Mouse (Mus musculus): ENCODE data around the gene S100a6. TPM values are rescaled to one million over a fixed set of nuclear protein-coding genes. Genes with fewer than 3 reads are reported as not detected.

S100a6 gene
- polyA plus RNA-seq, 1 experiment from 2014 or later = 84.2 TPM

DNA sequence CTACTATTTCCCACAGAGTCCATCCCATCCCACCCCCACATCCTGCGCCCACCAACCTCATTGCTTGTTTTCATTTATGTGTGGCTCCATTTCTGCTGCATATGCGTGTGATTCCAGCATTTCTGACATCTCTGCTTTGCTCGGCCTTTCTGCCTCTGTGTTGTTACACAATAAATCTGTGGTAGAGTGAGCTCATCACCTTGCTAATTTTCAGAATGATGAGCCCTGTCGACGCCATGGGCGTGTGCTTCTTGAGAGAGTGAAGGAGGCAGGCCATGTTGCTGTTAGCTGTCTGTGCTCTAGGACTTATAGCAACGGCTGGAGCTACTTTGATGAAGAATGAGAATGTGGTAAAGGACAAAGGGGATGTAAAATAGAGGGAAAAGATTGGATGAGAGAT, 28.3 kb downstream of the S100a6 start:
- H3K9me3 ChIP-seq (ENCODE audit: low read depth, low read length) = no peaks in the 10 kb centered on the region
- no peak for ATAC-seq (ENCODE audit: insufficient read depth)
- no peaks in the 10 kb centered on the region for H3K36me3 ChIP-seq (ENCODE audit: insufficient read depth)
- no peak overlapping the region for H3K27ac ChIP-seq (ENCODE audit: low read depth)
- H3K4me3 ChIP-seq (ENCODE audit: low read depth, low read length) = no peak overlapping the region
- H3K9ac ChIP-seq = no peak overlapping the region
- H3K4me1 ChIP-seq (ENCODE audit: insufficient read depth) = no peaks in the 10 kb centered on the region
- WGBS = 72% methylated on average over 7 of the region's 7 CpGs
- no peaks in the 10 kb centered on the region for H3K27me3 ChIP-seq (ENCODE audit: insufficient read depth, low read length)
- no peak for DNase-seq
- no peak for TF ChIP-seq CTCF (IDR thresholded peaks at IDR 0.05; ENCODE audit: low read depth)
- H3K4me2 ChIP-seq = no peak overlapping the region

DNA sequence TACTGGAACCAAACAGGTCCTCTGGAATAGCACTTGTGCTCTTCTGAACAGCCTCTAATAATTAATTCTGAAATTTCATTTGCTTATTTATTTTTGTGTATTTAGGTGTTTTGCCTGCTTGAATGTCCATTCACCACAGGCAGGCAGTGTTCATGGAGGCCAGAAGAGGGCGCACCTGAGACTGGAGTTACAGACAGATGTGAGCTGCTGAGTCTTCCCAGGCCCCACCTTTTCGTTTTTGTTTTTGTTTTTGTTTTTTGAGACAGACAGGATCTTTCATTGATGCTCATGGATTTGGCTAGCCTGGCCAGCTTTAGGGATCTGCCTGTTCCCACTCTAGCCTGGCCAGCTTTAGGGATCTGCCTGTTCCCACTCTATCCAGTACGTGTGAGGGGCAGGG, 31.5 kb downstream of the S100a6 start:
- H3K27ac ChIP-seq (ENCODE audit: low read depth) = no peak overlapping the region
- H3K4me1 ChIP-seq (ENCODE audit: insufficient read depth) = no peaks in the 10 kb centered on the region
- peak; percentile 58 for TF ChIP-seq CTCF (IDR thresholded peaks at IDR 0.05; ENCODE audit: low read depth)
- no peak for ATAC-seq (ENCODE audit: insufficient read depth)
- no peak overlapping the region for H3K4me3 ChIP-seq (ENCODE audit: low read depth, low read length)
- H3K27me3 ChIP-seq (ENCODE audit: insufficient read depth, low read length) = no peaks in the 10 kb centered on the region
- no peak overlapping the region for H3K4me2 ChIP-seq
- no peaks in the 10 kb centered on the region for H3K36me3 ChIP-seq (ENCODE audit: insufficient read depth)
- no peaks in the 10 kb centered on the region for H3K9me3 ChIP-seq (ENCODE audit: low read depth, low read length)
- WGBS = 54% methylated on average over 3 of the region's 3 CpGs
- peak; percentile 26 for DNase-seq
- no peak overlapping the region for H3K9ac ChIP-seq

DNA sequence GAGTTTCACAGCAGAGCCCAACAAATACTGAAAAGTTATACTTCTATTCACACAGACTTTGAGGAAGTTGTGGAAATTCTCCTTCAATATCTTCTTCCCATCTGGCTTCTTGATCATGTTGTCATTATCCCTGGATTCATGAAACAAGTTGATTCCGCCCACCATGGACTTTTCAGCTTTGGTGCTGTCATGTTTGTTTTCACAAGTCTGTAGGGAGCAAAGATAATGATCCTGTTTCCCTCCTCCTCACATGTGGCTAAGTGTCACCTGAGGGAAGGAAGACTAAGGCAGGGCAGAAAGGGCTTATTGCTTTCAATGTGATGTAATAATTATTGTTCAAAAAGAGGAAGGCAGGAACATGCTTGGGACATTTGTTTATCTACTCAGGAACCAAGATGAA, 34.6 kb downstream of the S100a6 start:
- Histone ChIP-seq H3K4me3 (ENCODE audit: low read depth, low read length) (no peak overlapping the region), H3K27ac (ENCODE audit: low read depth) (no peak overlapping the region), H3K36me3 (ENCODE audit: insufficient read depth) (no peaks in the 10 kb centered on the region), H3K4me2 (no peak overlapping the region), H3K9me3 (ENCODE audit: low read depth, low read length) (no peaks in the 10 kb centered on the region), H3K27me3 (ENCODE audit: insufficient read depth, low read length) (no peaks in the 10 kb centered on the region), H3K9ac (no peak overlapping the region), H3K4me1 (ENCODE audit: insufficient read depth) (no peaks in the 10 kb centered on the region)
- DNase-seq = no peak
- TF ChIP-seq CTCF (IDR thresholded peaks at IDR 0.05; ENCODE audit: low read depth) = no peak
- 55% methylated on average over 1 of the region's 1 CpGs for WGBS
- ATAC-seq (ENCODE audit: insufficient read depth) = no peak

DNA sequence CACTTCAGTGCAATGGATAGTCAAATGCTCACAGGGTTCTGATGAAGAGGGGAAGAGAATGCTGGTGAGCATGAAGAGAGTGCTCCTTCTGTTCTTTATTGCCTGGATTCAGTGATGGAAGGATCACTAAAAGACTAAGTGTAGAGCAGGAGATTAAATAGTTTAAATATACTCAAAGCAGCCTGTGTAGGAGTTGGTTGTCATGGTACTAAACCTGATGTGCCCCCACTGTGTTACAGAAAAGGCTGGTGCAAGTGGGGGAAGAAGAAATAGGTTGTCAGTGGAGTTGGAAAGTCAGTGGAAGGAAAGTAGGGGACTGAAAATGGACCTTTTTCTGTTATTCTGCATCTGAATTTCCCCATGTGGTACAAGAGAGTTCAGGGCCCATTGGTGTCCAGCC, 36.3 kb downstream of the S100a6 start:
- Histone ChIP-seq H3K27me3 (ENCODE audit: insufficient read depth, low read length) (no peaks in the 10 kb centered on the region), H3K9me3 (ENCODE audit: low read depth, low read length) (no peaks in the 10 kb centered on the region), H3K4me3 (ENCODE audit: low read depth, low read length) (no peak overlapping the region), H3K4me2 (no peak overlapping the region), H3K9ac (no peak overlapping the region), H3K4me1 (ENCODE audit: insufficient read depth) (no peaks in the 10 kb centered on the region), H3K36me3 (ENCODE audit: insufficient read depth) (no peaks in the 10 kb centered on the region), H3K27ac (ENCODE audit: low read depth) (no peak overlapping the region)
- no peak for TF ChIP-seq CTCF (IDR thresholded peaks at IDR 0.05; ENCODE audit: low read depth)
- ATAC-seq (ENCODE audit: insufficient read depth) = no peak
- no peak for DNase-seq

DNA sequence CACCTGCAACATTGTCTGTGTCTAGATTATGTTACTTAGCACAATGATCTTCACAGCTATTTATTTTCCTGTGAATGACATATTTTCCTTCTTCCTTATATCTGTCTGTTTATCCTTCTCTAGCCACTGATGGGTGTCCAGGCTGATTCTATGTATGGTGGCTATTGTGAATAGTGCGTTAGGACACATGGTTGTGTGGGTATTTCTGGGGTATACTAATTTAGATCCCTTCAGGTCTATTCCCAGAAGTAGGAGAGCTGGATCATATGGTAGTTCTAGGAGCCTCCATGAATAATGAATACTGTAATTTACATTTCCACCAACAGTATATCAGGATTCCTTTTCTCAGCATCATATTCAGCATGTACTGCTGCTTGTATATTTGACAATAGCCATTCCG, 37.1 kb downstream of the S100a6 start:
- H3K9ac ChIP-seq = no peak overlapping the region
- H3K36me3 ChIP-seq (ENCODE audit: insufficient read depth) = no peaks in the 10 kb centered on the region
- no peaks in the 10 kb centered on the region for H3K27me3 ChIP-seq (ENCODE audit: insufficient read depth, low read length)
- WGBS = 93% methylated on average over 2 of the region's 2 CpGs
- no peaks in the 10 kb centered on the region for H3K4me1 ChIP-seq (ENCODE audit: insufficient read depth)
- DNase-seq = no peak
- H3K9me3 ChIP-seq (ENCODE audit: low read depth, low read length) = no peaks in the 10 kb centered on the region
- ATAC-seq (ENCODE audit: insufficient read depth) = no peak
- no peak for TF ChIP-seq CTCF (IDR thresholded peaks at IDR 0.05; ENCODE audit: low read depth)
- H3K4me2 ChIP-seq = no peak overlapping the region
- no peak overlapping the region for H3K4me3 ChIP-seq (ENCODE audit: low read depth, low read length)
- H3K27ac ChIP-seq (ENCODE audit: low read depth) = no peak overlapping the region

DNA sequence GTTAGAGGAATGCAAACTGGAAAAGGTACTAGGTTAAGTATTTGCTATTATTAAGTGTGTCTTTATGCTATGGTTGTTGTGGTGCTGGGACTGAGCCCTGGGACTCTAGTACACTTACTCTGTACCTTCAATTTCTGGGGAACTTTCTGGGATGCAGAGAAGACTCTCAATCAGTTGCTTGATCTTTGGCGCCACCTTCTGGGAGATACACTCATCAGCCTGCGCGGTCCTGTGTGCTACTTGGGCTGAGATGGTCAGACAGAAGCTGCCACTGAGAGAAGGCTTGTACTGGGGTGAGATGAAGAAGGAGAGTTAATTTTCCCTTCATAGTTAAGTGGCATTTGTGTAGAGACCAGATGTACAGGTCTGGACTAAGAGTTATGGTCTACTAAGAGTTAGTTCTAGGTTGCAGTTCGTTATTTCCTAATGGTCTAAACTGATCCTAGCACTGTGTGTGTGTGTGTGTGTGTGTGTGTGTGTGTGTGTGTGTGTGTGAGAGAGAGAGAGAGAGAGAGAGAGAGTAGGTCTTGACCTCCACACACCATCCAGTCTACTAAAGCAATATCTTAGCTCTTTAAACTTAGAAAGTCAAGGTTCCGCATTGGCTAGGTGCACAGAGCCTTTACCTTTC, 40.3 kb downstream of the S100a6 start:
- Histone ChIP-seq H3K4me3 (ENCODE audit: low read depth, low read length) (no peak overlapping the region), H3K27me3 (ENCODE audit: insufficient read depth, low read length) (no peaks in the 10 kb centered on the region), H3K9me3 (ENCODE audit: low read depth, low read length) (no peaks in the 10 kb centered on the region), H3K4me2 (no peak overlapping the region), H3K4me1 (ENCODE audit: insufficient read depth) (no peaks in the 10 kb centered on the region), H3K36me3 (ENCODE audit: insufficient read depth) (no peaks in the 10 kb centered on the region), H3K9ac (no peak overlapping the region), H3K27ac (ENCODE audit: low read depth) (no peak overlapping the region)
- peak; percentile 80 for ATAC-seq (ENCODE audit: insufficient read depth)
- peak; percentile 93 for DNase-seq
- WGBS = 34% methylated on average over 5 of the region's 5 CpGs
- TF ChIP-seq CTCF (IDR thresholded peaks at IDR 0.05; ENCODE audit: low read depth) = peak; percentile 84

DNA sequence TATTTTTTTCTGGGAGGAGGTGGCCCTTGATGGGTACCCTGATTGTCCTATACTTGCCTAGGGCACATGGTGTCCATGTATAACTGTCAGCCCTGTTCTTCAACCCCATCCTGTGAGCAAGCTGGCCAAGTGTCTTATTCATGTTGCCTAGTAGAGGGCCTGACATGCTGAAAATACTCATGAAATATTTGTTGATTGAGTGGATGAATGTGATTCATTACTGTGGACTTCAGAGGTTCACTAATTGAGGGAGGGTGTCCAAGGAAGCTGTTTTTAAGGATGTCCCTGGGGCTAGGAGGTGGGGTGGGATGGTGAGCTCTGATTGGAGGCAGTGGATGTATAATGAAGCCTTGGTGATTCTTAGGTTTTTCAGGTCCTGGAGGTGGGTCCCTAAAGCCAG, 41.0 kb downstream of the S100a6 start, which contains the start of gene S100a7a:
S100a7a (plus strand) TSS at position 301 of the 400 bp plus-strand sequence.
- Histone ChIP-seq H3K4me3 (ENCODE audit: low read depth, low read length) (no peak within 1 kb of the TSS), H3K36me3 (ENCODE audit: insufficient read depth) (no peaks in the 10 kb centered on the region), H3K27ac (ENCODE audit: low read depth) (no peak within 1 kb of the TSS), H3K9me3 (ENCODE audit: low read depth, low read length) (no peaks in the 10 kb centered on the region), H3K4me2 (no peak within 1 kb of the TSS), H3K9ac (no peak within 1 kb of the TSS), H3K4me1 (ENCODE audit: insufficient read depth) (no peaks in the 10 kb centered on the region), H3K27me3 (ENCODE audit: insufficient read depth, low read length) (no peaks in the 10 kb centered on the region)
- TF ChIP-seq CTCF (IDR thresholded peaks at IDR 0.05; ENCODE audit: low read depth) = no peak
- ATAC-seq (ENCODE audit: insufficient read depth) = no peak
- DNase-seq = no peak

GRCm38 (mm10) chr3:90657405-90657804, 44.7 kb downstream of the S100a6 start:
- 70% methylated on average over 4 of the region's 4 CpGs for WGBS
- H3K9me3 ChIP-seq (ENCODE audit: low read depth, low read length) = no peaks in the 10 kb centered on the region
- peak; percentile 33 for DNase-seq
- TF ChIP-seq CTCF (IDR thresholded peaks at IDR 0.05; ENCODE audit: low read depth) = peak; percentile 51
- no peak overlapping the region for H3K27ac ChIP-seq (ENCODE audit: low read depth)
- H3K4me1 ChIP-seq (ENCODE audit: insufficient read depth) = no peaks in the 10 kb centered on the region
- no peaks in the 10 kb centered on the region for H3K27me3 ChIP-seq (ENCODE audit: insufficient read depth, low read length)
- no peak overlapping the region for H3K9ac ChIP-seq
- no peaks in the 10 kb centered on the region for H3K36me3 ChIP-seq (ENCODE audit: insufficient read depth)
- ATAC-seq (ENCODE audit: insufficient read depth) = no peak
- H3K4me3 ChIP-seq (ENCODE audit: low read depth, low read length) = no peak overlapping the region
- no peak overlapping the region for H3K4me2 ChIP-seq
